Mouse (Mus musculus): ENCODE data around the gene Ezr.

The Ezr gene

DNA sequence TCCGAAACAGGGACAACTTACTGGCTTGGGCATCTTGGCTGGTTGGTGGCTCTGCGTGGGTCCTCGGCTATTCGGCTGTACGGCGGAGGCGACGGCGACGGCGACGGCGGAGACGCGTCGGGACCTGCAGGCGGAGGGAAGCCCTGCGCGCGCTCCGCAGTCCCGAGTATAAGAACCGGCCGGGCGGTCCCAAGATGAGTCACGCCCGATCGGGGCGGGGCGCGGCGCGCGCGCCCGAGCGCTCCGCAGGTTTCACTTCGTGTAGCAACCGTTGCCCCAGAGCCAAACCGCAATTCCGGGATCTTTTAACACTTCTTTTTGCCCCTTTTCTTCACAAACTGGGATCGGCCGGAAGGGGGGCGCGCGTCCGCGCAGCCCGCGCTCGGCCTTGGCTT lies at the start of gene Ezr:
Gene Ezr (minus strand): TSS at position 174 of the 395 bp plus-strand sequence.
- DNase-seq (ENCODE audit: extremely low spot score) = peak; percentile 84

DNA sequence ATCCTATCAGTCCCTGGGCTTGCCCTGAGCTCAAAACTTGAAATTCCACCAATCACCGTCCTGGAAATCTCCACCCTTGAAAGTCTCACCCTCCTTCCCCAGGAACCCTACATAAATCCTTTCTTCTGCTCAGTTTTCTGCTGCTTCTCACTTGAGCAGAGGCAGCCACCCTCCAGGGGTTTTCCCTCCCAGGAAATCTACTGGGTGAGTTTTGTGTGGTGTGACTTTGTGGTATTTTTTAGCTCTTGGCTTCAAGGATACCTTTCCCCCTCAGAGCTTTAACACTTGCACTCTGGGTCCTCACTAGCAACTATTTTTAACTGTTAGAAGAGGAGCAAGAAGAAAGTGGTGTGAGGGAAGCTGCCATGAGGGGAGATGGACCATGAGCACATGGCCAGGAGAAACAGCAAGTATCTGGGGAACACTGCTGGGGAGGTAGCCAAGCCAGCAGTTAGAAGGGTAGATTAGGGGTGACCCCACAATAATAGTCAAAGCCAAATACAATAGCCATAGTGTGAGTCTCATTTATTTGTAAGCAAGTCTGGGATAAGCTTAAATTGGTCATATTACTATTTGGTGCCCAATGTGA lies 47.5 kb upstream of the Ezr start:
- DNase-seq (ENCODE audit: extremely low spot score) = no peak

DNA sequence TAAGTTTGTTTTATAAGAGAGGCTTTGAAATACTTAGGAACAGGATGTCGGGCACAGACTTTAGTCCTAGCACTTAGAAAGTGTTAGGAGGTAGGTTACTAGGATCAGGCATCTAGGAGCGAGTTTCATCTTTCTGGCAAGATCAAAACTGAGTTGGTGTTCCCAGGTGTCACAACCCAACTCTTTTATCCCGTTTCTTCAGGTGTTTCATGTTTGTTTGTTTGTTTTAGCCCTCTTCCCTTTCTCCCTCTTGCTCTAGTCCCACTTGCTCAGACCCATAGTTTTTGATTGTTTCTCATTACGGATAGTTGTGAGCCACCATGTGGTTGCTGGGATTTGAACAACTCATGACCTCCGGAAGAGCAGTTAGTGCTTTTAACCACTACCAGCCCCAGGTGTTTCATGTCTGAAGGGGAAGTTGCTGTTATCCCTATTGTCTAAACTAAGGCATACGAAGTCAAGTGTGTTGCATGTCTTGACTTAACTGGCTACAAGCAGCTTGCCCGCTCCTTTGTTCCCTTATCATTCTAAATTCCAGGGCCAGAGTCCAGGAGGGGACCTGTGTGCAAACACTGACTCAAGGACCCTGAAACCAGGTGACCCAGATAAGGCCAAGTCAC lies 46.1 kb upstream of the Ezr start:
- no peak for DNase-seq (ENCODE audit: extremely low spot score)

DNA sequence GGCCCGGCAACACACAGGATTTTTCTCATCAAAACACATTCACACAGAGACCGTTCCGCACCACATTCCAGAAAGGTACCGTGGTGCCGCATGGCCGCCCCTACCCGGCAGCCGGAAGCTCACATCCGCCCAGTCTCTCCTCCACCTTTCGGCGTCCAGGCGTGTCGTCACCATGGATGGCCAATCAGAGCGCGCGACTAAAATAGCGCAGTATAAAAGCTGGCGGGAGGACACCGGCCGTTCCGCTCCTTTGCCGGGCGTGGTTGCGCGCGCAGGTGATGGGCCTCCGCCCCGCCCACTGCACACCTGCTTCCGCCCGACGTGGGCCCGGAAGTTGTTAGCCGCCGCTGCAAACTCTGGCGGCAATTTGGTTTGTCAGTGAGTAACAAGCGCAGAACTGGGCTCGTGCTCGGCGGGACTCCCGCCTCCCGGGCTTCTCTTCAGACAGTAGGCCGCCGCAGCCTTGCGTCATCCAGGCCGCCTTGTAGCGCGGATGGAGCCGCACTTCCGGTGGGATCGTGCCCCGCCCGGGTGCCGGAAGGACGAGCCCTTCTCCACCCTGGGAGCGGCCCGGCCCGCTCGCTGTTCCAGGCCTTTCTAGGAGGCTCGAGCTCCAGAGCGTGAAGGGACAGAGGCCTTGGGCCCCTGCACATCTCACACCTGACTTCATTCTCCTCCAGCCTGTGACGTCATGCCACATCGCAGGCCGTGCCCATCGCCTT lies 45.3 kb upstream of the Ezr start:
- DNase-seq (ENCODE audit: extremely low spot score) = peak; percentile 98

DNA sequence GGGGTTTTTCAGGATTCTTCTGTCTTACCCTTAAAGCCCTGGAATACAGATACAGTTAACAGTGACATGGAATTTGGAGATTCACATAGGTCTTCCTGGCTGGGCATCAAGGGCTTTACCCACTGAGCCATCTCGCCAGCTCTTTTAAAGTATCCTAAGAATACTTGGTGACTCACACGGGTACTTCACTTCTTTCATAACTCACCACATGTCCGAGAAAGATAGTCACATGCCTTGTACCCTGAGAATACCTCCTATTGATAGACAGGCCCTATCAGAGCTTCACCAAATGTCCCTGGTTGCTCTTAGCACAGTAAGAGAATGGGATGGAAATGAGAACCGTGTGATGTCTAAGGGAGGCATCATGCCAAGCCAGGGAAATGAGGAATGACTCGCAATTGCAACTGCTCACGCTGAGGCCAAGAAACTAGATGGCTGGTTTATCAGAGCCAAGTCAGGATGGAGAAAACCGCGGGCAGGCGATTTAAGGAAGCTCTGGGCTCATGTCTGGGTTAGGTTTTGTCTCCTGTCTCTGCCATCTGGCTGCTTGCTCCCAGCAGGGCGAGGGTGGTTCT lies 44.7 kb upstream of the Ezr start:
- no peak for DNase-seq (ENCODE audit: extremely low spot score)

DNA sequence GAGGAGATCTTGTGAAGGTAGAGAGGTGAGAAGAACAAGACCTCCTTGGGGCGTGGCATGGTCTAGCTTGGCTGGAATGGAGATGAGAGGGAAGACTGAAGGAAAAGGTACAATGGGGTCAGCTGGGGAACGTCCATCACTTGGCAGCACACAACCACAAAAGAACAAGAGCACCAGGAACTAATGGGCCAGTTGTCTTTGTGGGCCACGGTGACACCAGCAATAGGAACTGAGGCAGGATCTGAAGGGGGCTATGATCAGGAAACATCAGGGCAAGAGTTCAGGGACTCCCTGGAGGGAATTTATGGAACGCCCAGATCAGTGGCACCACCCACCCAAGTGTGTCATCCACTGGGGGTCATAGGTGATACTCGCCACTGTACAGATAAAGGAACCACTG lies 34.2 kb upstream of the Ezr start:
- DNase-seq (ENCODE audit: extremely low spot score) = no peak

DNA sequence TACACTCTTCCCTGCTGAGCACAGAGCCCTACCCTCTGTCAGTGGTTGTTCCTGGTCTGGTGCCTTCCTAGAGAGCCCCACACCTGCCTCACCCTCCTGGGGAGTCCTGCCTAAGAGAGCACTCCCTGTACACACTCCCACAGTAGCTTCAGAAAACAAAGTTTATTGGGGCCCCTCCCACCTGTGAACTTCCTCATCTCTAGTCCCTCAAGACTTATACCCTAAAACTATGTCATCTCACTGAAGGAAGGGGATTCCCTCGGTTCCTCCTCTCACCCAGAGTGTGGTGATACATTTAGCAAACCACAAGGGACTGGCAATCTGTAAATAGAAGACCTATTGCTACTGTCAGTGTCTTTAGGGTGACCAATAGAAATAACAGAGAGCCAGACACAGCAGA lies 33.6 kb upstream of the Ezr start:
- DNase-seq (ENCODE audit: extremely low spot score) = no peak

DNA sequence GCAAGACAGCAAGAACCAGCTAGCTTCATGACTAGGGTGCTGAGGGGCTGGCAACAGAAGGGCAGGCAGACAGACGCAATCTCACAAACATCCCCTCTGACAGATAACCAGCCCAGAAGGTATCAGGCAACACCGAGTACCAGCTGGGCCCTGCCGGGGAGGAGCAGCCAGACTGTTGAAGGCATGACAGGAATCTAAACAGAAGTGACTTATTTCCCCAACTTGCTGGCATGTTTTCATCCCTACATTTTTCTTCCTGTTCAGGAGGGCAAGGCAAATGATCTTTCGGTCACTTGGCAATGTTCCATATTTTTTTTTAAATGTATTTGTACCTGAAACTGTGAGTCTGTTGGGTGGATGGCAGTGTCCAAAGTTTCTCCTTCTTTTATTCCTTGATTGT lies 32.1 kb upstream of the Ezr start:
- no peak for DNase-seq (ENCODE audit: extremely low spot score)

DNA sequence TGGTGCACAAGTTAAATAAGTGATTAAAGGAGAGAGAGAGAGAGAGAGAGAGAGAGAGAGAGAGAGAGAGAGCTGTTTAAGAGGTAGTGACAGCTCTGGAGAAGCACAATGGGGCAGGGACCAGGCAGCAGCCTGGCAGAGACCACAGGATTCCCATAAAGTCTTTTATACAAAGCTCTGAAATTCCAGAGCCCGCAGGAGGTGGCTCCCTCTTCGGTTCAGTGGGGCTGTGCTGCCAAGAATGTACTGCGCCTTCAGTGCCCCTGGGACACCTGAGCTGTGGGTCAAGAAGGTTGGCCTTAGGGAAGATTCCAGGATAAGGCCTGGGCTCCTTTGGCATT lies 30.2 kb upstream of the Ezr start:
- DNase-seq (ENCODE audit: extremely low spot score) = peak; percentile 35

DNA sequence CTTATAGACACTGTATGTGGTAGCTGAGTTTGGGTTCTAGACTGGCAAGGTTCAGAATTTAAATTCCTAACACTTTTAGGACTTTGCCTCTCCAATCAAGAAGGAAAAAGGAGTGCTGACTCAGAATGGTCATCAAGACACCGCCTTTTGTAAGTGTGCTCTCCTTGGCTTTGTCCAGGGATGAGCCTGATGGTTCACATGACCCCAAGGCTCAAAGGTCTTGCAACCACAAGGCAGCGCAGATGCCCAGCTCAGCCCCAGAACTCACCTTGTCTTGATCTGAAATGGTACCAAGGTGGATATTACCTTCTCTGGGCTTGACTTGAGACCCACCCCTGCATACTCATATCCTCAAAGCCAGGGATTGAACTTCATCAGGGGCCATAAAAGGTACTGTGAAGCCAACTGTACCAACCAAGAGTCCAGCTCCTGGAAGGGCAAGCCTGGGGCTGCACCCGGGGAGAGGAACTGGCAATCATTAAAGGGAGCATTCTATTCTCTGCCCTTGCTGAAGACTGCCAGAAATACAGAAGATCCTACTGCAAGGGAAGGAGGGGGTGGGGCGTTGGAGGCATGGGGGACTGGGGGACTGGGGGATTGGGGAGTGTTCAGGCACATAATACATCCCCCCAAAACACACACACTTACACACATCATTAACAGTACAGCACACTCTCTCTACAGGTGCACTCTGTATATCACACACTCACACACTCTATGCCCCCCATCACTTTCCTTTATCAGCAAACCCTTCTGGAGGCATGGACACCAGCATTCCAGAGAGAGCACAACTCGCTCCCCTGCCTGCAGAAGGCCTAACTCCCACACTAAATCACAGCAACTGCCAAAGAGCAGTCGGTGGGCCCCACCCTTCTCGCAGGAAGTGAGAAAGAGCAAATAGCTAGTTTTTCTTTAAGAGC lies 29.6 kb upstream of the Ezr start:
- peak; percentile 32 for DNase-seq (ENCODE audit: extremely low spot score)

DNA sequence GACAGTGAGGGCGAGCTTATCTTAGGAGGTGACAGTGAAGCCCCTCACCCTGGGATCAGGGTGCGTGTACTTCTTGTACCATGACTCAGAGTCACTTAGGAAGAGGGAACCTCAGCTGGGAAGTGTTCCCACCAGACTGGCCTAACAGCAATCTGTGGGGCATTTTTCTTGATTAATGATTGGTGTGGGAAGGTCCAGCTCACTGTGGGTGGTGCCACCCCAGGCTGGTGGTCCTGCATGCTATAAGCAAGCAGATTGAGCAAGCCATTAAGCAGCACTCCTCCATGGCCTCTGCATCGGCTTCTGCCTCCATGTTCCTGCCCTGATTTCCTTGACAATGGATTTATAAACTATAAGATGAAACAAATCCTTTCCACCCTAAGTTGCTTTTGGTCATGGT lies 26.7 kb upstream of the Ezr start:
- no peak for DNase-seq (ENCODE audit: extremely low spot score)

DNA sequence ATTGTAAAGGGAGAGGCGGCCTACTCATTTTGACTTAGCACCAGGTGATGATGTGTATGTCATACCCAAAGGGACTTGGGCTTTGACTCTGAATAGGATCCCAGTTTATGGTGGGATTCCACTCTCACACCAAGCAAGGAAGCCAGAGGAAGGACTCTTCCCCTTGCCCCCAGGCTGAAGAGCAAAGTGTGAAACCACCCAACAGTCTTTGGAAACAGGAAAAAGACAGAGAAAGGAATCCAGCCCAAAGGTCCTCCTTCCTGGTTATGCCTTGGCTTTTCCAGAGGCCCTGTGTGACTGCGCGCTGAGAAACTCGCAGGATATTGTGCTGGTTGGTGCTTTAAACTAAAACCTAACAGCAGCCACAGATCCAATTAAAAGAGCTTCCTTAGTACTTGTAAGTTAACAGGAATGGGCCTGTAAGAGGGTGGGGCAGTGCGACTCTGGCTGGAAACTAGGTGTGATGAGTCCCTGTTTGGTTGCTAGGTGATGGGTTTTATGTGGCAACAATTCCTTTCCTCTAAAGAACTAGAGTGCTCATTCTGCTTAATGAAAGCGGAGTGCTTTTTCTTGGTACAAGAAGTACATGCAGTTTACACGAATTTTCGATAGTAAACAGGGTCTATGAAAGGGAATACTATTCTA lies 26.1 kb upstream of the Ezr start:
- no peak for DNase-seq (ENCODE audit: extremely low spot score)

DNA sequence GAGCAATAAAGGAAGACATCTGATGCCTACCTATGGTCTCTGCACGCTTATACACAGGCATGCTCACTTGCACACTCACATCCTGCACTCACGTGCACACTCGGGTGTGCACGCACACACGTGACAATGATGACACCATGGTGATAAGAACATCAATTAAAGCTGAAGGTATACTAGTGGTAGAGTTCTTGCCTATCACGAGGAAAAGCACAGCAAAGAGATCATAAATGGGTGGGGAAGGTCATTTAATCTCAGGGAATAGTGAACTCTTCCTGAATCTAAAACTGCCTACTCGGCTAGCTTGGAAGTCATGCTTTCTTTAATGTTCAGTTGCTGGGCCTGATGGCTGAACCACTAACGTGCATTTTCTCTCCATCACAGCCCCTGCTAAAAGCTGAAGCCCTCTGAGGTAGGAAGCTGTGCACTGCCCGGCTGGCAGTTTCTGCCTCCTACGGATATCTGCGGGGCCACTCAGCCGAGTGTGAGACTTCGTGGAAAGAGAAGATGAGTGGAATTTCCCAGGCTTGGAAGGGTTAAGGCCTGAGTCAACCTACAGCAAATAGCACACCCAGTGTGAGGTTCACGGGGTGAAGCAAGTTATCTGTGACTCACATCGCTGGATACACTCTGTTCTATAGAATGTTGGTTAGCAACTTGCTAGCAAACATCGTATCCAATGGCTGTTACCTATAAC lies 25.4 kb upstream of the Ezr start:
- no peak for DNase-seq (ENCODE audit: extremely low spot score)

DNA sequence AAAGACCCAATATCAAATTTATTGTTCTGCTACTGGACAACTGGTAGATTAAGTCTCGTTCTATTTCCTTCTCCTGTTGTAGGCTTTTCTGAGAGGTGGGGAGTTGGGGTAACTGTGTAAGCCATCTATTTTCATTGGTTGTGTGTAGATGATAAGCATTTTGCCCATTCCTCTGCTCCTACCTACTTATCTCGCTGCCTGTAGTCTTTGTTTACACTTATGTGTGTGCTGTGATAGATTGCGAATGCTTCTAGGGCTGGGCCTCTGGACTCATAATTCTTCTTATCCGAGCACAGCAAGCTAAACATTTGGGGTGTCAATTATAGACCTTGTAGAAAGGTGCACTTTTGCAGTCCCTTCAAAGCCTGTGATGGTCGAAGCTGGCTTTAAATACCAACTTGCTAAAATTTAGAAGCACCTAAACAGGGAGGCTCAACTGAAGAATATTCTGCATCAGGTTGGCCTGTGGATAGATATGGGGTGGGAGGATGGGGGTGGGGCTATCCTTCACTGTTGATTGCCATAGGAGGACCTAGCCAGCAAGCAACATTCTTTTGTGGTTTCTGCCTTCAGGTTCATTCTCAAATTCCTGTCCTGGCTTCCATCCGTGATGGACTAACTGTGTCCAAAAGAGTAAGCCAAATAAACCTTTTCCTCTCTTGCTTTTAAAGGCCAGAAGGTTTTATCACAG lies 22.4 kb upstream of the Ezr start:
- DNase-seq (ENCODE audit: extremely low spot score) = no peak

DNA sequence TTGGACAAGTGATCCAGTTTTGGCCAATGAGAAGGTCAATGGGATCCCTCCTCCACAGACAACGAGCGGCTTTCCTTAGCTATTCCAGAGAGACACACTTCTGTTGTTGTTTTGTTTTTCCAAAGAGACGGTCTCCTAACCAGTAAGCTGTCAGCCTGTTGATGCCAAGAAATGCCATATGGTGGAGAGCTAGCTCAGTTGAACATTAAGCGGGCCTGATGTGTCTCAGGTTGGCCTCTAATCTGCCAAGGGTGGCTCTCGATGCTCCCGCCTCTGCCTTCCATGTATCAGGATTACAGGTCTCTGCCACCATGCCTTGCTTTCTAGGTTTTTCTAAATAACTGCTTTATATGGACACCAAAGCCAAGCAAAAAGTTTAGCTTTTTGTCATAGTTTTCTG lies 21.5 kb upstream of the Ezr start:
- DNase-seq (ENCODE audit: extremely low spot score) = no peak

DNA sequence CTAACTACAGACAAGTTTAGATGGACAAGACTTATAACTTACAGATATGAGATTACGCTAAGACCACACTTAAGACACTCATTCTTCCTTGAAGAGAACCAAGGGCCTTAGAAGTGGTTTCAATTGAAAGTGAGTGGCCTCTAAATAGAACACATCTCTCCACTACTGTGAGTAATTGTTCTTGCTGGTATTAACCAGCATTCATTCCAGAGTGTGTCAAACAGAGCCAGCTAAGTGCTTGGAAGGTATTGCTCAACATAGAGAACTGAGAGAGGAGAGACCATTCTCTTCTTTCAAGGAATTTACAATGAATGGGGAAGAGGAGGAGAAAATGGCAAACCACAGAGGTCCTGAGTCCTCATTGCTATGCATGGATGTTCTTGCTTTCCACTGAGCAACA lies 21.0 kb upstream of the Ezr start:
- no peak for DNase-seq (ENCODE audit: extremely low spot score)

DNA sequence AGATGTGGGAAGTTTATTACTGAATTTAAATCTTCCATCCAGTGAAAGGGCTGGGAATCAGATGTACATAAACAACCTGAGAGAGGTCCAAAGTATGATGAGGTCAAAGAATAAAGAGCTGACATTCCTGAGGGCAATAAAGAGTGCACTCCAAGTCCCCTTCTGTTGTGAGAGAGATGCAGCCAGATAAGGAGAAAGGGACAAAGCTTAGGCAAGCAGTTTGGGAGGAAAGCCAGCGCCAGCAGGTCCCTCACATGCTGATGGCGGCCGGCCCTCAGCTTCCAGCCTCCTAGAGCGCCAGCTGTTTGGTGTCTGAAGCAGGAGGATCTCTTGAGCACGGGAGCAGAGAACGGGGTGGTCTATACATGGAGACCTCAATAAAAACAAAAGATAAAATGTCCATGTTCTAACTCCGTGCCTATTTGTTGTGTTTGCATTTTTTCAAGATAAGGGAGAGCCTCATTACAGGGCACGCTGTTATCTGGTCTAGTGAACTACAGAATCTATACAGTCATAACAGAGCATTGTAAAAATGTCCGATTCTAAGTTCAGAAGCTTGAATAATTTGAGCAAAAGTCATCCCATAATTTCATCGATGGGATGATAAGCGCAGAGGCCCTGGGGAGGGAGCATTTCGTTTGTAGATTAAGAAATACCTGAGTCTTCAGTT lies 15.9 kb upstream of the Ezr start:
- no peak for DNase-seq (ENCODE audit: extremely low spot score)

DNA sequence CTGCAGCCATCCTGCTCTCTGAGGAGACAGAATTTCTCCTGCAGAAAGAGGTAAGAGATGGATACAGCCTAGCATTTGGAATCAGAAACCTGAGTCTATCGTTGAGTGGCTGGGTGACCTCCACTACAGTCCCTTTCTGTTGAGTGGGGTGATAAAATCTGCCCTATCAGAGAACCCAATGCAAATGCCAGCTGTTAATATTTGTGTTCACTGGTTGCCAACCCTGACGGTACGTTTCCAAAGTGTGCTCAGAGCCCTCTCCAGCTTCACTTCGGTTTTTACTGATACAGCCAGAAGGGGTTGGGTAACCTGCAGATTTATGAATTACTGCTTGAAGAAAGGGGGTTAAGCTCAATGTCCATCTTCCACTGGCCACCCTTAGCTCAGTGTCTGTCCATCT lies 14.9 kb upstream of the Ezr start:
- DNase-seq (ENCODE audit: extremely low spot score) = no peak

DNA sequence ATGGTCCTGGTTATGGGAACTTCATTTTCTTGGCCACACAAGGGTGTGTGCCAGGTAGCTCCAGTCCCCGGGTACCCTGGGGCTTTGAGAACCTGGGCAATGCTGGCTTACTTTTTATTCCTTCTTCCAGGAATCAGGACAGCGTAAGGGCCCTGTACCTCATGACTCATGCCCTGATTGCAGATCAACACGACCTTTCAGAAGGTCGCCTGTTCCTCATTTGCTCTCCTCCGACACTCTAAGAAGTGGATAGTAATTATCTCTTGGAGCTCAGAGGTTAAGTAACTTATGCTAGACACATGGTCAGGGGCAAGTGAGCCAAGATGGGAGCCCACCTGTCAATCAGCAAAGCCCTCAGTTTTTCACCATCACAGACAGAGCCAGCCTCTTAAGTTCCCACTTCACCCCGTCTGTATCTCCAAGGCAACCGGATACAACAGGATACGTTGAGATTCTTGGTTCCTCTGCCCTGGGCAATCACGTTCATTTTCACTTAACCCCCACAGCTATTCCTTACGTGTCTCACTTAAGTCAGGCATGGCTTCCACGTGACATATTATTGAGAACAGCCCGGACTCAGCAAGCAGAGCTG lies 11.7 kb upstream of the Ezr start:
- no peak for DNase-seq (ENCODE audit: extremely low spot score)

Measured in embryo, embryonic 9.5 days (tissue).